Mouse (Mus musculus): Measurements from ENCODE around the gene Nr1d2.
"Not testable (repeated sequence)": the region's sequence is repeated elsewhere in the genome, so short reads cannot be mapped to it uniquely, and the experiment has no call there.

The Nr1d2 gene

GRCm38 (mm10) chr14:18233076-18233475, 5.9 kb downstream of the Nr1d2 start:
- DNase-seq (ENCODE audit: inconsistent ontology term): peak; percentile 12

GRCm38 (mm10) chr14:18231866-18232265, 7.1 kb downstream of the Nr1d2 start:
- not testable (repeated sequence) for DNase-seq (ENCODE audit: inconsistent ontology term)

GRCm38 (mm10) chr14:18229751-18230150, 9.2 kb downstream of the Nr1d2 start:
- DNase-seq (ENCODE audit: inconsistent ontology term): not testable (repeated sequence)

DNA sequence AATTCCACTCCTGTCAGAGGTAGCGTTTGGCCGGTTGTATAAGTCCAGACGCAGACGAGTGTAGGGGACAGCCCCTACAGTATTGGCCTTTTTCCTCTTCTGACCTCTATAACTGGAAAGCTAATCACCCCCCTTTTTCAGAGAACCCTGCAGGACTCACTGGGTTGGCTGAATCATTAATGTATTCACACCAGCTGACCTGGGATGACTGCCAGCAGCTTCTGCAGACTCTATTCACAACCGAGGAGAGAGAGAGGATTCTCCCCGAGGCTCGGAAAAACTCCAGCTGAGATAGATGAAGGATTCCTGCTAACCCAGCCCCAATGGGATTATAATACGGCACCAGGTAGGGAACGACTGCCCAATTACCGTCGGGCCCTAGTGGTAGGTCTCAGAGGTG, 12.7 kb downstream of the Nr1d2 start:
- DNase-seq (ENCODE audit: inconsistent ontology term): peak; percentile 30

DNA sequence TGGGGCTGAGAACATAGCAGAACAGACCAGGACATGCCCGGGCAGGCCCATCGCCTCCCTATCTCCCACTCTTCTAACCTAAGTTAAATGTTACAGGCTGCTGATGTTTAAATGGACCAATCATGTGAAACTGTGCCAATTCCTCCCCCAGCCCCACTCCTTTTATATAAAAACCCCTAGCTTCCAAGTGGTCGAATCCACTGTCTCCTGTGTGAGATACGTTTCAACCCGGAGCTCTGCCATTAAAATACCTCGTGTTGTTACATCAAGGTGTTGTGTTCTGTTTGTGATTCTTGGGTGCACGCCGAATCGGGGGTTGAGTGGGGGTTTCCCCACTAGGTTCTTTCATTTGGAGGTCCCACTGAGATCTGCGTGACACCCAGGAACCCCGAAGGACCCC, 13.5 kb downstream of the Nr1d2 start:
- DNase-seq (ENCODE audit: inconsistent ontology term): not testable (repeated sequence)

- no peak for DNase-seq (ENCODE audit: inconsistent ontology term)
Measured at GRCm38 (mm10) chr14:18221977-18222376, 16.9 kb downstream of the Nr1d2 start.

DNA sequence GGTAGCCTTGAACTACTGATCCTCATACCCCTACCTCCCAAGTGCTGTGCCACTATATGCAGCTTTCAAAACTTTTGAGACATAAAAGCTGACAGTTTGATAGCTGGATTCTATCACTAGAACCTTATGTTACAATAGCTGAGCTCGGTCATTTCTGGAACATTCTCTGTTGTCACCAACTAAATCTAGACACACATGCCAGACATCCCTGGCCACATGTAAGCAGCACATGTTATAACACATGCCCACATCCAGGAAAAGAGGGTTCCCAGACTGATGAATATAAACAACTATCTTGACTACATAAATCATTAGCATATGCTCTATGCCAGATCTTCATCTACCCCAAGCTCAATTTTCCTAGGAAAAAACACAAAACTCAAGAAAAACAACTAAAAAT, 21.8 kb downstream of the Nr1d2 start:
- no peak for DNase-seq (ENCODE audit: inconsistent ontology term)

DNA sequence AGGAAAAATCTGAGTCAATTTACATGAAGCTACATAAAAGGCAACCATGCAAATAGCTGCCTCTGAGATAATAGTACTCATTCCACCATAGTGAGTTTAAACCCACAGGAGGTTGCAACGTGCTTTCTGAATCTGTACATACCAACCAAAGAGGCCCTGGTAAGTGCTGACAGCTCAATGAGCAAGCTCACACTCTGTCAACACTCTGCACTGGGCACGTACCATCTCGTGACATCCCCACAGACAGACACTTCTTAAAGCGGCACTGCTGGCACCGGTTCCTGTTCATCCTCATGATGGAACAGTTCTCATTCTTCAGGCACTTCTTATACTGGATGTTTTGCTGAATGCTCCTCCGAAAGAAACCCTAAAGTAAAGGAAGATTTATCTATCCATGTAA, 22.5 kb downstream of the Nr1d2 start:
- no peak for DNase-seq (ENCODE audit: inconsistent ontology term)

- no peak for DNase-seq (ENCODE audit: inconsistent ontology term)
Measured at GRCm38 (mm10) chr14:18210795-18211194, 28.1 kb downstream of the Nr1d2 start.

DNA sequence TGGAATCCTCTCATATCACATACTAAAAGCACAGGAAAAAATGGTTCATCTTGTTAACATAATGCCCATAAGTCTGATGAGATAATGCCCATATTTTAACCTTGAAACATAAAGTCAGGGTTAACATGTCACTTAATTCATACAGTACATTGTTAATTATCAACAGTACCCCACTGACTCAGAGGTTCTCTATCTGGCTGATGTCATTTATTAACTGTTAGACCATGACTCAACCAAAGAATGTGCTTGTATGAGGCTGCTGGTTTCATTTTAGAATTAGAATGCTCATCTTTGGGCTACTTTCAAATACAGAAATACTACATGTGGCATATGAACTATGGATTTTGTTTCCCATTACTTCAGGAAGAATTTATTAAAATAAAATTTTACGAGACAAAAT, 34.6 kb downstream of the Nr1d2 start:
- peak; percentile 35 for DNase-seq (ENCODE audit: inconsistent ontology term)

DNA sequence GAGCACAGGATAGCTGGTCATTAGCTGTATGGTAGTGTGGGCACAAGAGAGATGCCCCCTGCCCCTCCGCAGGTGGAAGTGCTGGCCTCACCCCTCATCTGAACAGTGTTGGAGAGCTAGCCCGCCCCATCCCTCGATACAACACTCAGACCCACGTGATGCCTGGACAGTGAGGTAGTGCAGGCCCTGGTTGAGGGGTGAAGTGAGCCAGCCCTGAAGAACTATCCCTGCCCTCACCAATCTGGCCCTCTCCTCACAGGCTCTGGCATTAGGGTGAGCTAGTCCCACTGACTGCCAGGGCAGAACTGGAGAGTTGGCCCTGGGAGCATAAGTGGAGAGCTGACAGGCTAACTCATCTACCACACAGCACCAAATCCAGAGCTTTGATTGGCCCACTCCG, 37.5 kb downstream of the Nr1d2 start:
- DNase-seq (ENCODE audit: inconsistent ontology term): no peak

DNA sequence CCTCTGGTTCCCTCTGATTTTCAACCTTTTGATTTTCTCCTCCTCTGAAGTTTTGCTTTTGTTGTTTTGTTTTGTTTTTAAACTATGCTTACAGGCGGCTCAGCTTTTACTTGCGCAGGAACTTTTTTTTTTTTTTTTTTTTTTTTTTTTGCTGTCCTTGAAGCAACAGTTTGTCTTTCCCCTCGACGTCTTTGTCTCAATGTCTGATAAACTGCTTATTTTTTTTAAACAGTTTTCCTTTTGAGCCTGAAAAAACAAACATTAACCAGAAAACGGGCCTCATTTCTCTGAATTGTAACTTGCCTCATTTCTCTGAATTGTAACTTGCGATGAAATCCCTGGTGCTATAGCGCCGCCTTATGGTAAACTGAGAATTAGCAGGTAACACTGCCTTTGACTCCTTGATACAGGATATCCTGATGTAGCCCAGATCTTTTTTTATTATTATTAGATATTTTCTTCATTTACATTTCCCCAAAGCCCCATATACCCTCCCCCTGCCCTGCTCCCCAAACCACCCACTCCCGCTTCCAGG, 52.0 kb downstream of the Nr1d2 start:
- peak; percentile 53 for DNase-seq (ENCODE audit: inconsistent ontology term)

DNA sequence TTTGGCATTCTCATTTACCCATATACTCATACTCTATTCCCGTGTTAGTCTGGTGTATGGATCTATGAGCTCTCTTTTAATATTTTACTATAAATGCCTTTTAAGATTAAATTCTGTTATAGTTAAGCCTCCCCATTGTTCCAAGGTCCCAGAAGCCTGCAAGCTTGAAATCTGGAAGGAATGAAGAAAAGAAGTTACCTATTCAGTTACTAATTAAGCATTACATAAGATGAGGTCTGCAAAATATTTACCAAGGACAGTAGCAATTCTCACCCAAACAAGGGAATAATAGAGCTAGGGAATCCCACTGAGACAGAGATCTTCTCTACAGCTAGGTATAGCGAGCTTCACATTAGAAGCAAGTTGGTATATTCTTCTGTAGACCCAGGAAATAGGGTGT, 61.4 kb downstream of the Nr1d2 start:
- DNase-seq (ENCODE audit: inconsistent ontology term): not testable (repeated sequence)

DNA sequence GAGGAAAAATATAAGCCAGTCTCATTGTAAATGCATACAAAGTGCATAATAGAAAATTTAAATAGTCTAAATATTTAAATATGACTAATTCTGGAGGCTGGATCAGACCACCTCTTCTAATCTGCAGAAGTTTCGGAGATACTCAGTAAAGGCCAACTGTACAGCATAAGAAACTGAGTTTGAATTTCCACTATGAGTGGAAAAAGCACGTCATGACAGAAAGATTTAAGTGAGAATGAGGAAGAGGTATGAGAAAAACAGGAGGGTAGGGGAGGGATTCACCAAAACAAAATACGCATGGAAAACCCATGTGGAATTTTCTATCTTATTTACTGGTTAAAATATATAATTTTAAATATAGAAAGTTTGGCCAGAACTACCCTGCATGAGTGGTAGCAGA, 71.3 kb downstream of the Nr1d2 start:
- no peak for DNase-seq (ENCODE audit: inconsistent ontology term)

DNA sequence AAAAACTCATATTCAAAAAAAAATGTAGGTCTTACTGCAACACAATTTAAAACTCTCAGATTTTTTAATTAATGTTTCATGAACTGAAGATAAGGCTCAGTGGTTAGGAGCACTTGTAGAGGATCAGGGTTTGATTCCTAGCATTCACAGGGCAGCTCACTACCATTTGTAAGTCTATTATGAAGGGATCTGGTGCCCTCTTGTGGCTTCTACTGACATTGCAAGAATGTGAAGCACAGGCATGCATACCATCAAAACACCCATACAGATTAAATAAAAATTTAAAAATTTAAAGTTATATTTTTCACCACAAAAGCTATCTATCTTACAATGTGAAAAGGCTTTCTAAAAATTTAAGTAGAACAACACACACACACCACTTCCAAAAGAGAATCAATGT, 71.9 kb downstream of the Nr1d2 start:
- DNase-seq (ENCODE audit: inconsistent ontology term): no peak

Data from Muller cell, postnatal 12 days (primary cell).